Mouse (Mus musculus) kidney, adult 2 months (tissue): ENCODE data around the gene Acrbp. TPM values are rescaled to one million over a fixed set of nuclear protein-coding genes. Genes with fewer than 3 reads are reported as not detected.

Source experiments
- DNase-seq: peaks from one replicate; pipeline ENCODE4 v3.0.0; 2021
- H3K27ac ChIP-seq: fragments of 200-500 bp; 2 replicates; pipeline ENCODE4 v1.5.1; 2012; ENCODE audit warnings: low read depth, low read length, control low read depth, inconsistent platforms; ENCODE audit not compliant: insufficient read depth
- H3K27me3 ChIP-seq: fragments of 200-500 bp; replicated peaks from 2 replicates; pipeline ENCODE4 v1.6.1; 2012; ENCODE audit warnings: mild to moderate bottlenecking, moderate library complexity, low read length, inconsistent platforms; ENCODE audit not compliant: control insufficient read depth, insufficient read depth
- H3K36me3 ChIP-seq: fragments of 200-500 bp; 2 replicates; pipeline ENCODE4 v1.6.1; 2012; ENCODE audit warnings: mild to moderate bottlenecking, moderate library complexity, low read length, inconsistent platforms; ENCODE audit not compliant: control insufficient read depth, insufficient read depth
- H3K4me1 ChIP-seq: fragments of 200-500 bp; 2 replicates; pipeline ENCODE4 v1.6.1; 2011; ENCODE audit warnings: low read length; ENCODE audit not compliant: control insufficient read depth, insufficient read depth
- H3K4me3 ChIP-seq: fragments of 200-500 bp; 2 replicates; pipeline ENCODE4 v1.5.1; 2011; ENCODE audit warnings: mild to moderate bottlenecking, low read depth, low read length, control low read depth; ENCODE audit not compliant: insufficient read depth
- CTCF ChIP-seq: fragments of 200-500 bp; conservative IDR thresholded peaks from 2 replicates; pipeline ENCODE4 v1.5.1; 2011; ENCODE audit warnings: low read depth, mild to moderate bottlenecking, control low read depth, low read length, moderate library complexity, mixed read lengths; ENCODE audit not compliant: insufficient read depth, insufficient read length
- POLR2A ChIP-seq: fragments of 200-500 bp; IDR thresholded peaks from one replicate; pipeline ENCODE4 v1.6.1; 2011; ENCODE audit warnings: low read depth, low read length, control low read depth
- WGBS: fragments of 180-500 bp; shearing (Covaris S2); methylation state at CpG from one replicate; pipeline ENCODE4 v1.1.7; 2018; 5-methylcytosine and 5-hydroxymethylcytosine counted together
- polyA plus RNA-seq: library from polyadenylated mRNA; depleted of rRNA; stranded (reverse); fragments of >200 nt; gene quantifications from 2 replicates; pipeline ENCODE4 v1.2.3, GENCODE M21; 2012

Gene Acrbp
- polyA plus RNA-seq, 1 experiment = 14.3 TPM

DNA sequence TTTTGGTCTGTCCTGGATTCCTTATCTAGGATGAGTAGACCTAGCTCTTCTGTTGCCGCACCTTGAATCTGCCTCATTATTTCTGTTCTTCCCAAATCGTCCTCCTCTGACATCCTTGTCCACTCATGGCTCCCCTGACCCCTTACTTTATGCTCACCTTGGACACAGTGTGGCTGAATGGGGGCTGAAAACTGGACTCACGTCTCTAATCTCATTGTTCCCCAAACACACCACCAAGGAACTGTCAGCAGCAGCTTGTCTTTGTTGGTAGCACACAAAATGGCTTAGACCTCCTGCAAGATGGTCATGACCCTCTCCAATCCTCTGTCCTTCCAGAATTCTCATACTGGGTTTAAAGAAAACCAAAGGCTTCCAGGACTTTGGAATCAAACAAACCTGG lies 38.4 kb downstream of the Acrbp start:
- no peaks in the 10 kb centered on the region for H3K27me3 ChIP-seq
- WGBS = 82% methylated on average over 3 of the region's 3 CpGs

DNA sequence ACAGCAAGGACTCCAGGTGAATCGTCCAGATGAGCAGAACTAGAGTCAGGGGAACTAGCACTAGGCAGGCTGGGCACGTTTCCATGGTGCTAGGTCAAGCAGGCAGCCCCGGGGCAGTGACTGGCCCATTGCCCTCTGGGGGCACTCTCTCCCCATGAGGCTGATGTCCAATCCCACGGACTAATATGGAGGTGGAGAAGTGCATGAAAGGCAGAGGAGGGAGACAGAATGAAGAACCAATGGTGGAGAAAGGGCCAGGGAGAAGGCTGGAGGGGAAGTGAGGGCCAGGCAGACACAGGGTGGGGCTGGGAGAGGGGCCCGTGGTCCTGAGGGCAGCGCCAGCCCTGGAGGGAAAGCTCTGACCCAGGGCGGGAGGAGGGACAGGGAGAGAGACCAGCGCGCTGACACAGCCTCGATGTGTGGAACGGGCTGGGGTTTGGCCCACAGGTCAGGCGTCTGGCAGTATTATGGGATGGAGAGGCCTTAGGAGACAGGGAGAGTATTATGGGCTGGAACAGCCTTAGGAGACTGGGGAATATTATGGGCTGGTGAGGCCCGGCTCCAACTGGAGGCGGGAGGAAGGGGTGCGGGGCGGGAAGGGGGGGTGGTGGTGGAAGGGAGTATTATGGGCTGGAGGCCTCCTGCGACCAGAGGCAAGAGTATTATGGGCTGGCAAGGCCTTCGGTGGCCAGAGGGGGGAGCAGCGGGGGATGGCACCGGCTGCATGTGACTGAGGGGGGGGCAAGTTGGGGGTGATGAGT lies 39.3 kb downstream of the Acrbp start:
- Histone ChIP-seq H3K36me3 (no peaks in the 10 kb centered on the region), H3K4me1 (peaks cover 13% of the 10 kb centered on the region), H3K27me3 (no peaks in the 10 kb centered on the region), H3K27ac (peak overlapping the region; percentile 87), H3K4me3 (peak overlapping the region; percentile 4; the same call in 1 of the 2 replicates)
- TF ChIP-seq CTCF (no peak), POLR2A (peak; percentile 13)
- DNase-seq = peak; percentile 94
- WGBS = 3% methylated on average over 20 of the region's 20 CpGs

More for the DNA sequence above, 38.4 kb downstream of the Acrbp start:
- peak overlapping the region; percentile 87 for H3K27ac ChIP-seq
- TF ChIP-seq POLR2A = no peak
- TF ChIP-seq CTCF = no peak
- peaks cover 13% of the 10 kb centered on the region for H3K4me1 ChIP-seq
- no peaks in the 10 kb centered on the region for H3K36me3 ChIP-seq
- H3K4me3 ChIP-seq = no peak overlapping the region
- no peak for DNase-seq

DNA sequence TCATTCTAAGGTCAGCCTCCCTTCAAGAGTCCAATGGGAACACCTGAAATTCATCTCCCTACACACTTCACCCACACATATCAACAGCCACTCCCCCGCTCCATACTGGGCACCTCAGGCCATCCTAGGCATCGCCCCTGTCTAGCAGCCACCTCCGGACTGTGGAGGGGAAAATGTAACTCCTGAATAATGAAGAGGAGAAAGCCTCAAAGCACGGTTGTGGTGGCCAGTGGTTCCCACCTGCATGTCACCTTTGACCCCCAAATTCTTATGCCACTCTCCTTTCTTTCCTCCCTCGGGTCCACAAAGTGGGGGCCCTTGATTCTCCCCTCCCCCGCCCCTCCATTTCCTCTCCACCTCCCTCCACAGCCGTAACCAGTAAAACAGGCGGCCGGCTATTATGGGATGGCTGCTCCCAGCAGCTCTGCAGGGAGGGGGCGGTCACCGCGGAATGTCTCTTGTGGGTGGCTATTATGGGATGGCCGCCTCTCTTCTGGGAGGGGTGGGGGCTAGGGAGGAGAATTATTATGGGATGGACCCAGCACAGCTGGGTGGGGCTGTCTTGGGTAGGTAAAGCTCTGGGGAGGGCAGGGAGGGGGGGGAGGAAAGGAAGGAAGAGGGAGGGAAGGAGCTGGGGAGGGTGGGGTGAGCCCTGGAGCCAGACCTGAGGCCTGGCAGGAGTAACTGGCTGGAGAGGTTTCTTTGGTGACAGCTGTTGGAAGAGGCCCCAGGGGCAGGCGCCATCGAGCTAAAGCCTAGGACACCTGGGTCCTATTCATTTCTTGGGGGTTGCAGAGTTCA lies 40.2 kb downstream of the Acrbp start:
- Histone ChIP-seq H3K27ac (peak overlapping the region; percentile 85), H3K4me3 (peak overlapping the region; percentile 2; the same call in 1 of the 2 replicates), H3K4me1 (peaks cover 13% of the 10 kb centered on the region), H3K27me3 (no peaks in the 10 kb centered on the region), H3K36me3 (no peaks in the 10 kb centered on the region)
- DNase-seq = peak; percentile 90
- WGBS = 5% methylated on average over 15 of the region's 15 CpGs
- TF ChIP-seq POLR2A = no peak
- TF ChIP-seq CTCF = no peak

DNA sequence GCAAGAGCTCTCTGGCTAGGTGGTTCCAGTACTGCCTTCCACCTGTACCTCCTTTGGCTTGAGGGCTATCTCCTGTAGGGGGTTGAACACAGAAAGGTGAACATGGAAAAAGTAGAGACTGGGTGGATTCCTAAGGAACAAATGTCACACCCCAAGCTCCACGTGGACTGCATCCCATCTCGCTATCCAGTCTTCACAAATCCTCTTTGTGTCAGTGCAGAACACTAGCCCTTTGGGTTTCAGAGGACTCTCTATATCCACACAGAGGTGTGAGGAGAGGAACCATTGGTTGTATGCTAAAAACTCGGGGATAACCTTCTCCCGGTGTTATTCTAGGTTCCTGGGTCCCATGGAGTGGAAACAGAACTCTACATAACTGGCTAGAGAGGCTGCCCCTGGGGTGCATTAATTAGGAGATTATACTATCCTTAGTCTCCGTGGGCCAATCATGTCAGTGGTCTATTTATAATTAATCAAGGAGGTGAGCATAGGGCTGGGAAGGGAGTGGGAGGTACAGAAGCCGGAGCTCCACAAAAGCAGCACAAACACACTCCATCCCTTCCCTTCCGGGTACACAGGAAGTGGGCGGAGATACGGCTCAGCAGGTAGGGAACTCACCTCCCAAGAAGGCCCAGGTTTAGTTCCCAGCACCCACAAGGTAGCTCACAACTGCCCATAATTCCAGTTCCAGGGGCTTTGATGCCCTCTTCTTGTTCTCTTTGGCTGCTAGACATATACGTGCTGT lies 41.0 kb downstream of the Acrbp start:
- DNase-seq = no peak
- Histone ChIP-seq H3K27ac (peak overlapping the region; percentile 76), H3K36me3 (no peaks in the 10 kb centered on the region), H3K4me3 (no peak overlapping the region), H3K4me1 (peaks cover 13% of the 10 kb centered on the region), H3K27me3 (no peaks in the 10 kb centered on the region)
- TF ChIP-seq POLR2A (no peak), CTCF (no peak)
- WGBS = 48% methylated on average over 10 of the region's 10 CpGs

DNA sequence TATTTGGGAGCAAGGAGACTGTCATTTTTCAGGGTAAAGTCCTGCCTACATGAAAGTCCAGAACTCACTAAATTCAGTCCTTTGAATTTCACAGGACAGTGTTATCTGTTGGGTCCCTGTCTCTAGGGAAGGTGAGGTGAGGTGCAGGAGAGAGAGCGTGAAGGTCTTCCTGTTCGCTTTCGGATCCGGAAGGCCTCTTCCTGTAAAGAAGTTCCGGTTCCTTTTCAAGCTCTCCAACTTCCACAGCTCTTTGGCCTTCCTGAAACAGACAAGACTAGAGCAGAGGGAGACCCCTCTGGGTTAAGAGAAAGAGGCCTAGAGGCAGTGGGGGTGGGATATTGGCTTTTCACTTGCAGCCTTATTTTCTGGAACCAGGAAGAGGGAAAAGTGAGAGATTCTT lies 42.9 kb downstream of the Acrbp start:
- no peak overlapping the region for H3K4me3 ChIP-seq
- no peaks in the 10 kb centered on the region for H3K27me3 ChIP-seq
- H3K4me1 ChIP-seq = peaks cover 13% of the 10 kb centered on the region
- TF ChIP-seq POLR2A = no peak
- no peak for TF ChIP-seq CTCF
- no peak for DNase-seq
- no peaks in the 10 kb centered on the region for H3K36me3 ChIP-seq
- 78% methylated on average over 5 of the region's 5 CpGs for WGBS
- no peak overlapping the region for H3K27ac ChIP-seq

DNA sequence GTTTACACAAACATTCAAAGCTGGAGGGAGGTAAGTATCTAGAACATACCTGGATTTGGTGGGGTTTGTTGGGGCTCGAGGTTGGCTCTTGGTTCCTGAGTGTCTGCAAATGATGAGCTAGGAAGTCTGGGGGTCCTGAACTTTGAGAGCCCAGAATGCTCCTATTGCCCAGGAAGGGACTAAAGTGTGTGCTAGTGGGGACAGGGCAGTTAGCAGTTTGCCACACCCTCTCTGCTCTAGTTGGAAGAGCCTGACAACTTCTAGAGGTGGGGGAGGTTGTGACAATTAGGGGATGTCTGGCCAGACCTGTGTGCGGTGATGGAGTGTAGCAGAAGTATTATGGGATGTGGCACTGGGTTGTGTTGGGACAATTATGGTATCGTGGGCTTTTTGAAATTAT lies 45.4 kb downstream of the Acrbp start:
- no peak for DNase-seq
- peaks cover 26% of the 10 kb centered on the region for H3K4me1 ChIP-seq
- H3K36me3 ChIP-seq = no peaks in the 10 kb centered on the region
- no peak overlapping the region for H3K4me3 ChIP-seq
- TF ChIP-seq CTCF (no peak), POLR2A (no peak)
- H3K27me3 ChIP-seq = no peaks in the 10 kb centered on the region
- WGBS = 17% methylated on average over 3 of the region's 3 CpGs
- peak overlapping the region; percentile 8; the same call in 1 of the 2 replicates for H3K27ac ChIP-seq
